Mouse (Mus musculus): ENCODE measurements around the gene Tnfrsf18. TPM values are rescaled to one million over a fixed set of nuclear protein-coding genes. Genes with fewer than 3 reads are reported as not detected.

The Tnfrsf18 gene
- 1.7 and 2.4 TPM in 2 replicates for polyA plus RNA-seq (2015; fragmentation: Nextera tagmentation; extraction: Ambion mirVana)

DNA sequence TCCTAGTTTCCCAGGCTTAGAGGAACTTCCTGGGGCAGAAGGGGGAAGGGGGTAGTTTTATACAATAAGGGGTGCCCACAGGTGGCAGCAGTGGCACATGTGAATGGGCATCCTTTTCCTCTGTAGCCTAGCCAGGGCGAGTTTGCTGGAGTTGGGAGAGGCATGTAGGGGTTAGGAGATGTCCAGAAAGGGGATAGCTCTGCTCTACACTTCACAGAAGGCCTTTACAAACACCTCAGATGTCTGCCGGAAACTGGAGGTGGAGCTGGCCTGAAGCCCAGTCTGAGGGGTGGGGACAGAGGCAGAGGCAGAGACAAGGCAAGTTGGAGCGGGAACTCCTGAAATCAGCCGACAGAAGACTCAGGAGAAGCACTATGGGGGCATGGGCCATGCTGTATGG is at the start of gene Tnfrsf18:
TSS of gene Tnfrsf18 (plus strand) at position 152 of the 400 bp plus-strand sequence.
- ATAC-seq (replicated peaks; ENCODE audit: low FRiP score), result no peak
- Histone ChIP-seq H3K9me3 (replicated peaks) (no peaks in the 10 kb centered on the region), H3K27ac (0 out of 2 replicates have a peak within 1 kb of the TSS, but pooled peaks have one; percentile 22), H3K4me1 (peaks cover 19% of the 10 kb centered on the region), H3K9ac (no peak within 1 kb of the TSS), H3K4me2 (no peak within 1 kb of the TSS), H3K36me3 (peaks cover 29% of the 10 kb centered on the region), H3K27me3 (no peaks in the 10 kb centered on the region), H3K4me3 (replicated peaks) (no peak within 1 kb of the TSS)
- 41% methylated on average over 4 of the region's 4 CpGs for WGBS

GRCm38 (mm10) chr4:155981436-155982082 is 44.4 kb upstream of the Tnfrsf18 start:
- no peak overlapping the region for H3K27ac ChIP-seq
- 0 out of 2 replicates have a peak, but pooled peaks cover 2% of the 10 kb centered on the region for H3K4me1 ChIP-seq
- no peaks in the 10 kb centered on the region for H3K9me3 ChIP-seq (replicated peaks)
- no peak overlapping the region for H3K4me3 ChIP-seq (replicated peaks)
- H3K27me3 ChIP-seq, result no peaks in the 10 kb centered on the region
- no peak for ATAC-seq (replicated peaks; ENCODE audit: low FRiP score)
- no peak overlapping the region for H3K9ac ChIP-seq
- H3K36me3 ChIP-seq, result no peaks in the 10 kb centered on the region
- WGBS, result 75% methylated on average over 12 of the region's 12 CpGs
- H3K4me2 ChIP-seq, result no peak overlapping the region

- Histone ChIP-seq H3K27ac (no peak overlapping the region), H3K9me3 (replicated peaks) (no peaks in the 10 kb centered on the region), H3K4me2 (no peak overlapping the region), H3K9ac (no peak overlapping the region), H3K36me3 (no peaks in the 10 kb centered on the region), H3K4me3 (replicated peaks) (no peak overlapping the region), H3K27me3 (no peaks in the 10 kb centered on the region), H3K4me1 (0 out of 2 replicates have a peak, but pooled peaks cover 2% of the 10 kb centered on the region)
- 18% methylated on average over 2 of the region's 2 CpGs for WGBS
- ATAC-seq (replicated peaks; ENCODE audit: low FRiP score), result no peak
These were observed 42.2 kb upstream of the Tnfrsf18 start for GRCm38 (mm10) chr4:155983788-155984187.

GRCm38 (mm10) chr4:155991211-155991907 is 34.6 kb upstream of the Tnfrsf18 start:
- H3K4me3 ChIP-seq (replicated peaks), result peak overlapping the region; percentile 68
- H3K9me3 ChIP-seq (replicated peaks), result no peaks in the 10 kb centered on the region
- no peaks in the 10 kb centered on the region for H3K27me3 ChIP-seq
- H3K4me1 ChIP-seq, result peaks cover 28% of the 10 kb centered on the region
- peak overlapping the region; percentile 72 for H3K9ac ChIP-seq
- H3K36me3 ChIP-seq, result peaks cover 17% of the 10 kb centered on the region
- peak overlapping the region; percentile 98 for H3K4me2 ChIP-seq
- peak; percentile 1; the same call in 1 of the 2 replicates for ATAC-seq (replicated peaks; ENCODE audit: low FRiP score)
- peak overlapping the region; percentile 97 for H3K27ac ChIP-seq
- 83% methylated on average over 22 of the region's 22 CpGs for WGBS

- Histone ChIP-seq H3K4me1 (peaks cover 28% of the 10 kb centered on the region), H3K4me3 (replicated peaks) (peak overlapping the region; percentile 68), H3K36me3 (peaks cover 22% of the 10 kb centered on the region), H3K27me3 (no peaks in the 10 kb centered on the region), H3K9me3 (replicated peaks) (no peaks in the 10 kb centered on the region), H3K27ac (peak overlapping the region; percentile 97), H3K4me2 (peak overlapping the region; percentile 98), H3K9ac (peak overlapping the region; percentile 72)
- peak; percentile 9 for ATAC-seq (replicated peaks; ENCODE audit: low FRiP score)
- 27% methylated on average over 37 of the region's 37 CpGs for WGBS
These were observed 34.1 kb upstream of the Tnfrsf18 start for GRCm38 (mm10) chr4:155991908-155992230.

DNA sequence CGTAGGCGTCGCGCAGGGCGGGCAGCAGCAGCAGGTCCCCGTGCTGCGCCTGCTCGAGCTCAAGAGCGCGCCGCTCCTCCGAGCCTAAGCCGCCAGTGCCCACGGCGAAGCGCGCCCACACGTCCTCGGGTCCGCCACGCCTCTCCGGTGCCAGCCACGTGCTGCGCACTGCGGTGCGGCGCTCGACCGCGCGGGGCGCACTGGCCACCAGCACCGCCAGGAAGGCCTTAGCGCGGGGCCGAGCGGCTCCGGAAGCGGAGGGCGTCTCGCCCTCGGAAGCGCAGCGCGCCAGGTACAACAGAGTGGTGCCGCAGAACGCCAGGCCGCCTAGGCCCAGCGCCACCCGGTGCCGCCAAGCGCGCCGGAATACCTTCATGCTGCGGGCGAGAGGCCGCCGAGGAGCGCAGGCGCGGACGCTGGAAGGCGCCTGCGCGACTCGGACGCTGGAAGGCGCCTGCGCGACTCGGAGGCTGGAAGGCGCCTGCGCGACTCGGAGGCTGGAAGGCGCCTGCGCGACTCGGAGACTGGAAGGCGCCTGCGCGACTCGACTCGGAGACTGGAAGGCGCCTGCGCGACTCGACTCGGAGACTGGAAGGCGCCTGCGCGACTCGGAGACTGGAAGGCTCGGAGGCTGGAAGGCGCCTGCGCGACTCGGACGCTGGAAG is 33.6 kb upstream of the Tnfrsf18 start, which contains the start of the genes B3galt6 and Sdf4:
TSS of gene B3galt6 (minus strand) at position 409 of the 665 bp plus-strand sequence.
TSS of gene Sdf4 (plus strand) at position 632 of the 665 bp plus-strand sequence.
- H3K4me1 ChIP-seq, result peaks cover 28% of the 10 kb centered on the region
- H3K27ac ChIP-seq, result peak within 1 kb of the TSS; percentile 97
- peak; percentile 87 for ATAC-seq (replicated peaks; ENCODE audit: low FRiP score)
- H3K36me3 ChIP-seq, result peaks cover 27% of the 10 kb centered on the region
- WGBS, result under 1% methylated on average over 99 of the region's 99 CpGs
- no peaks in the 10 kb centered on the region for H3K27me3 ChIP-seq
- H3K4me2 ChIP-seq, result peak within 1 kb of the TSS; percentile 98
- no peaks in the 10 kb centered on the region for H3K9me3 ChIP-seq (replicated peaks)
- H3K9ac ChIP-seq, result peak within 1 kb of the TSS; percentile 72
- H3K4me3 ChIP-seq (replicated peaks), result peak within 1 kb of the TSS; percentile 68

DNA sequence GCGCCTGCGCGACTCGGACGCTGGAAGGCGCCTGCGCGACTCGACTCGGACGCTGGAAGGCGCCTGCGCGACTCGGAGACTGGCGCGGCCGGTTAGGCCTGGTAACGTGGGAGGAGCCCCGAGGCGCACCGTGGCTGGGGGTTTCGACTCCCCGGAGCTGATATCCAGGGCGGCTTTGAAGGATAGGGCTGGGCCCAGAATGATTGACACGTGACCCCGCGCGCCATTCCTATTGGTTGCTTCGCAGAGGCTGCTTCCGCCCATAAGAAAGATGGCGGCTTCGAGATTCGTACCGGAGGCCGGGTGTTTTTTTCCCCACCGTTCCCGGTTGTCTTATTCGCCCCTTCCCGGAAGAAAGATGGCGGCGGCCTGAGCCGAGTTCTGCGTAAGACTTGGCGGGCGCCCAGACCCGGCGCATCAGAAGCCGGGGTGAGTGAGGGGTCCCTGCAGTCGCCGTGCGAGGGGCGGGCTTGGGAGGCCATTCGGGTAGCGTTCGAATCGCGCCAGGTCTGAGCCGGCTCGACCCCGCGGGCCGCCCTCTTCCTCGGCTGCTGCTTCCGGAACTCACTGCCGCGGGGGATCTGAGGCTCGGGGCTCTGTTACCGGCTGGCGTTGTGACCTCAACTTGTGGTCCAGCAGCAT is 32.9 kb upstream of the Tnfrsf18 start:
- Histone ChIP-seq H3K9me3 (replicated peaks) (no peaks in the 10 kb centered on the region), H3K9ac (peak overlapping the region; percentile 72), H3K4me3 (replicated peaks) (peak overlapping the region; percentile 68), H3K27me3 (no peaks in the 10 kb centered on the region), H3K4me2 (peak overlapping the region; percentile 72), H3K36me3 (peaks cover 34% of the 10 kb centered on the region), H3K4me1 (peaks cover 28% of the 10 kb centered on the region), H3K27ac (peak overlapping the region; percentile 95)
- peak; percentile 88 for ATAC-seq (replicated peaks; ENCODE audit: low FRiP score)
- WGBS, result under 1% methylated on average over 70 of the region's 70 CpGs

DNA sequence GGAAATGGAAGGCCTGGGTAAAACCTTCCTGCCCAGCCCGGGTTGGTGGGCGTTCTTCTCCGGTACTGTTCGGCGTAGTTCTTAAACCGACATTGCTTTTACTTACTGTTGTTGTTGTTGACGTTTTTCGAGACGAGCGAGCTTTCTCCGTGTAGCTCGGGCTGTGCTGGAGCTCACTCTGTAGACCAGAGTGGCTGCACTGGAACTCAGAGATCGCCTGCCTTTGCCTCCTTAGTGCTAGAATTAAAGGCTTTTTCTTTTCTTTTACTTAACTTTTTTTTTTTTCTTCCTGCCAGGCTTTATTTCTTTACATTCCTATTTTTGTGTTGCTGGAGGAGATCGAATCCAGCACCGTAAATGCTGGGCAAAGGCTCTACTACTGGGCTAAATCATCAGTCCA is 32.4 kb upstream of the Tnfrsf18 start:
- ATAC-seq (replicated peaks; ENCODE audit: low FRiP score), result no peak
- 6% methylated on average over 15 of the region's 15 CpGs for WGBS

DNA sequence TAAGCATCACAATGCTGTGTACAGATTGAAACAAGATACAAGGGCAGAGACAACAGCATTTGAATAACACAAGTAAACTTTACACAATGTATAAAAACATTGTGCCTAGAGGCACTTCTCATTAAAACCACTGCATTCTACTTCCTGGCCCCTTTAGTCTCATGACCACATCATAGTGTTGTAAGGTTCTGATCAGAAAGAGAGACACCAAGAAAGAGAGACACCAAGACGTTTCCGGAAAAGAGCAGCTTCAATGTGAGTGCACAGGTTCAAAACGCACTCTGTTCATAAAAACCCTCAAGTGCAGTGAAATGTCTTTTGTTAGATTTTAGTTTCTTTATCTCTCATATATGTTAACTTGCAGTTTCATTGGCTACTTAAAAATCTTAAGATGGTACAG is 21.9 kb upstream of the Tnfrsf18 start:
- Histone ChIP-seq H3K36me3 (peaks cover 94% of the 10 kb centered on the region), H3K27me3 (no peaks in the 10 kb centered on the region), H3K4me3 (replicated peaks) (no peak overlapping the region), H3K4me1 (no peaks in the 10 kb centered on the region), H3K27ac (no peak overlapping the region), H3K4me2 (no peak overlapping the region), H3K9ac (no peak overlapping the region), H3K9me3 (replicated peaks) (no peaks in the 10 kb centered on the region)
- no peak for ATAC-seq (replicated peaks; ENCODE audit: low FRiP score)
- WGBS, result 95% methylated on average over 3 of the region's 3 CpGs

More for the DNA sequence above, 32.4 kb upstream of the Tnfrsf18 start:
- Histone ChIP-seq H3K4me2 (peak overlapping the region; percentile 72), H3K4me3 (replicated peaks) (peak overlapping the region; percentile 68), H3K4me1 (peaks cover 28% of the 10 kb centered on the region), H3K27me3 (no peaks in the 10 kb centered on the region), H3K27ac (peak overlapping the region; percentile 95), H3K9ac (peak overlapping the region; percentile 72), H3K36me3 (peaks cover 39% of the 10 kb centered on the region), H3K9me3 (replicated peaks) (no peaks in the 10 kb centered on the region)

DNA sequence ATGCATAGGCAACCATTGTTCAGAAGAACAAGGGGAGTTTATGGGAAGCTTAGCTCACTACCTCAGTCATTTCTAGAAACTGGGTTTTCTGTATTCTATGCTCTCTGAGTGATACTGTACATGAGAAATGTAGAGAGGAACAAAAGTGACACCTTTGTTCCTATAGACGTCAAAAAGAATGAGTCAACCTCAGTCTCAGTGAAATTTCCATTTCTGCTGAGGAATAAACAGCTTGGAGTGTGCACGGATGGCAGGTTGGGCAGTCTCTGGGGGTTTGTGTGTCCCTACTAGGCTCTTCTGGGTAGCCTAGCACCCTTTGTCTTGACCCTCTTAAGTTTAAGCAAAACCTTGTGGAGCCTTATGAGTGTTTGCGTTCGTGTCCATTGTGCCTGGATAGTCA is 17.6 kb upstream of the Tnfrsf18 start:
- Histone ChIP-seq H3K9ac (no peak overlapping the region), H3K36me3 (peaks cover 95% of the 10 kb centered on the region), H3K9me3 (replicated peaks) (no peaks in the 10 kb centered on the region), H3K27me3 (no peaks in the 10 kb centered on the region), H3K4me1 (no peaks in the 10 kb centered on the region), H3K4me3 (replicated peaks) (no peak overlapping the region), H3K27ac (no peak overlapping the region), H3K4me2 (no peak overlapping the region)
- no peak for ATAC-seq (replicated peaks; ENCODE audit: low FRiP score)
- WGBS, result 95% methylated on average over 4 of the region's 4 CpGs

DNA sequence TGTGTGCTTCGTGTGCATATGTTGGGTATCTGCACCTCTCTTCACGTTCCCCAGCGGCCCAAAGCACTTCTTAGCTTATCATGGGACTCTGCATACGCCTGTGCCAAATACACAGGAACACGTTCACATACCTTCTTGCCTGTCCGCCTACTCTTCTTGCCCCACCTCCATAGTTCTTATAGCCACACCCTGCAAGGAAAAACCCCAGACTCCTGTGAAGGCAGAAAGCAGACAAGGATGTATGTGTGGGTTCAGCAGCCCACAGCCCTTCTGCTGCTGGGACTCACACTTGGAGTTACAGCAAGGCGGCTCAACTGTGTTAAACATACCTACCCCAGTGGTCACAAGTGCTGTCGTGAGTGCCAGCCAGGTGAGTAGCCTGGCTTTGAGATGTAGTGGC is 12.3 kb upstream of the Tnfrsf18 start, which contains the start of gene Tnfrsf4:
TSS of gene Tnfrsf4 (plus strand) at position 207 of the 400 bp plus-strand sequence.
- no peak within 1 kb of the TSS for H3K9ac ChIP-seq
- no peak for ATAC-seq (replicated peaks; ENCODE audit: low FRiP score)
- peaks cover 58% of the 10 kb centered on the region for H3K36me3 ChIP-seq
- H3K27me3 ChIP-seq, result no peaks in the 10 kb centered on the region
- 85% methylated on average over 8 of the region's 8 CpGs for WGBS
- H3K4me3 ChIP-seq (replicated peaks), result no peak within 1 kb of the TSS
- H3K9me3 ChIP-seq (replicated peaks), result no peaks in the 10 kb centered on the region
- no peak within 1 kb of the TSS for H3K27ac ChIP-seq
- H3K4me2 ChIP-seq, result no peak within 1 kb of the TSS
- no peaks in the 10 kb centered on the region for H3K4me1 ChIP-seq

All from kidney, embryonic 15.5 days (tissue).